Mouse (Mus musculus) liver, postnatal 0 days (tissue): ENCODE measurements at regions not wholly inside any gene's neighbourhood (a gene's known extent, or its start where the extent isn't known, plus 50 kb on each side); places are given as distances from the start of the nearest gene placed in this dataset.

Experiments
- ATAC-seq: fragments of 200-750 bp; cut with Nextera tagmentation; 2 replicates; pipeline ENCODE4 v1.8.0; 2017; ENCODE audit warnings: mild to moderate bottlenecking, moderate library complexity
- DNase-seq: peaks from one replicate; pipeline ENCODE4 v3.0.0-alpha.2; 2016
- H3K27ac ChIP-seq: fragments of 300-500 bp; sonication (generic); 2 replicates; pipeline ENCODE4 v1.5.1; 2014; ENCODE audit warnings: antibody characterized with exemption, moderate library complexity, mild to moderate bottlenecking, low read depth
- H3K27me3 ChIP-seq: fragments of 300-500 bp; sonication (generic); 2 replicates; pipeline ENCODE4 v1.6.1; 2014; ENCODE audit warnings: low read length, control low read depth, mixed read lengths; ENCODE audit not compliant: insufficient read depth
- H3K36me3 ChIP-seq: fragments of 300-500 bp; sonication (generic); replicated peaks from 2 replicates; pipeline ENCODE4 v1.6.1; 2014; ENCODE audit warnings: mild to moderate bottlenecking, control low read depth, low read length, moderate library complexity, mixed read lengths; ENCODE audit not compliant: insufficient read depth
- H3K4me1 ChIP-seq: fragments of 300-500 bp; sonication (generic); 2 replicates; pipeline ENCODE4 v1.6.1; 2014; ENCODE audit warnings: antibody characterized with exemption, mild to moderate bottlenecking, control low read depth; ENCODE audit not compliant: insufficient read depth
- H3K4me2 ChIP-seq: fragments of 300-500 bp; sonication (generic); 2 replicates; pipeline ENCODE4 v1.6.1; 2014; ENCODE audit warnings: low read depth, mild to moderate bottlenecking, low read length, moderate library complexity, mixed read lengths
- H3K4me3 ChIP-seq: fragments of 300-500 bp; sonication (generic); 2 replicates; pipeline ENCODE4 v1.5.1; 2014; ENCODE audit warnings: low read depth, low read length
- H3K9ac ChIP-seq: fragments of 300-500 bp; sonication (generic); replicated peaks from 2 replicates; pipeline ENCODE4 v1.6.1; 2014; ENCODE audit warnings: mild to moderate bottlenecking, moderate library complexity
- H3K9me3 ChIP-seq: fragments of 300-500 bp; sonication (generic); 2 replicates; pipeline ENCODE4 v1.6.1; 2016; ENCODE audit warnings: mild to moderate bottlenecking, control low read depth, low read length, mixed read lengths
- CTCF ChIP-seq: sonication (generic); IDR thresholded peaks from 2 replicates; pipeline ENCODE4 v1.5.1; 2016; ENCODE audit warnings: antibody characterized with exemption, low read depth
- EP300 ChIP-seq: IDR thresholded peaks from 2 replicates; pipeline ENCODE4 v1.6.1; 2016; ENCODE audit warnings: antibody characterized with exemption, low read depth, mild to moderate bottlenecking
- WGBS: fragments of 180-500 bp; shearing (Covaris S2); extraction: QIAGEN DNeasy Blood & Tissue Kit; methylation state at CpG from one replicate; pipeline ENCODE4 v1.1.7; 2014; ENCODE audit not compliant: insufficient replicate concordance; 5-methylcytosine and 5-hydroxymethylcytosine counted together

GRCm38 (mm10) chr9:47224249-47224648 lies 225.7 kb downstream of the Gm4791 start:
- ATAC-seq (no peak), DNase-seq (no peak)
- no peak for TF ChIP-seq CTCF
- no peak for TF ChIP-seq EP300
- Histone ChIP-seq H3K27me3 (no peaks in the 10 kb centered on the region), H3K9ac (no peak overlapping the region), H3K4me2 (no peak overlapping the region), H3K9me3 (no peaks in the 10 kb centered on the region), H3K4me3 (no peak overlapping the region), H3K27ac (no peak overlapping the region), H3K36me3 (no peaks in the 10 kb centered on the region), H3K4me1 (no peaks in the 10 kb centered on the region)
- WGBS = 47% methylated on average over 1 of the region's 1 CpGs

- Histone ChIP-seq H3K9ac (no peak overlapping the region), H3K36me3 (no peaks in the 10 kb centered on the region), H3K4me2 (no peak overlapping the region), H3K27me3 (no peaks in the 10 kb centered on the region), H3K4me1 (no peaks in the 10 kb centered on the region), H3K4me3 (no peak overlapping the region), H3K27ac (no peak overlapping the region), H3K9me3 (no peaks in the 10 kb centered on the region)
- ATAC-seq (no peak), DNase-seq (no peak)
- WGBS = 79% methylated on average over 16 of the region's 16 CpGs
- no peak for TF ChIP-seq EP300
- no peak for TF ChIP-seq CTCF
These were observed 228.1 kb downstream of the Gm4791 start for GRCm38 (mm10) chr9:47226476-47227271.

GRCm38 (mm10) chr9:47227298-47227697 lies 228.8 kb downstream of the Gm4791 start:
- Histone ChIP-seq H3K4me2 (no peak overlapping the region), H3K4me1 (no peaks in the 10 kb centered on the region), H3K27me3 (no peaks in the 10 kb centered on the region), H3K9ac (no peak overlapping the region), H3K27ac (no peak overlapping the region), H3K4me3 (no peak overlapping the region), H3K36me3 (no peaks in the 10 kb centered on the region), H3K9me3 (no peaks in the 10 kb centered on the region)
- no peak for ATAC-seq
- DNase-seq = no peak
- WGBS = 78% methylated on average over 8 of the region's 8 CpGs
- TF ChIP-seq CTCF (no peak), EP300 (no peak)

- WGBS = 57% methylated on average over 5 of the region's 5 CpGs
- H3K4me1 ChIP-seq = no peaks in the 10 kb centered on the region
- TF ChIP-seq CTCF (no peak), EP300 (no peak)
- no peak overlapping the region for H3K9ac ChIP-seq
- no peak overlapping the region for H3K27ac ChIP-seq
- no peak for ATAC-seq
- no peaks in the 10 kb centered on the region for H3K27me3 ChIP-seq
- H3K9me3 ChIP-seq = no peaks in the 10 kb centered on the region
- H3K4me2 ChIP-seq = no peak overlapping the region
- DNase-seq = no peak
- H3K4me3 ChIP-seq = no peak overlapping the region
- H3K36me3 ChIP-seq = no peaks in the 10 kb centered on the region
These were observed 230.2 kb downstream of the Gm4791 start for GRCm38 (mm10) chr9:47228736-47229135.

GRCm38 (mm10) chr9:47229296-47229695 lies 230.8 kb downstream of the Gm4791 start:
- H3K36me3 ChIP-seq = no peaks in the 10 kb centered on the region

GRCm38 (mm10) chr9:47240950-47241349 lies 242.4 kb downstream of the Gm4791 start:
- 82% methylated on average over 8 of the region's 8 CpGs for WGBS
- no peak for ATAC-seq
- Histone ChIP-seq H3K27me3 (no peaks in the 10 kb centered on the region), H3K4me1 (no peaks in the 10 kb centered on the region), H3K27ac (no peak overlapping the region), H3K36me3 (no peaks in the 10 kb centered on the region), H3K9ac (no peak overlapping the region), H3K4me3 (no peak overlapping the region), H3K4me2 (no peak overlapping the region), H3K9me3 (no peaks in the 10 kb centered on the region)
- TF ChIP-seq CTCF = no peak
- no peak for TF ChIP-seq EP300
- no peak for DNase-seq

More at GRCm38 (mm10) chr9:47229296-47229695, 230.8 kb downstream of the Gm4791 start:
- Histone ChIP-seq H3K4me1 (no peaks in the 10 kb centered on the region), H3K27me3 (no peaks in the 10 kb centered on the region), H3K9me3 (no peaks in the 10 kb centered on the region), H3K27ac (no peak overlapping the region), H3K4me3 (no peak overlapping the region), H3K9ac (no peak overlapping the region), H3K4me2 (no peak overlapping the region)
- WGBS = 80% methylated on average over 6 of the region's 6 CpGs
- DNase-seq (no peak), ATAC-seq (no peak)
- TF ChIP-seq EP300 (no peak), CTCF (no peak)
